Mouse (Mus musculus): ENCODE data around the gene Gm10309. TPM values are rescaled to one million over a fixed set of nuclear protein-coding genes. Genes with fewer than 3 reads are reported as not detected.

The Gm10309 gene
- polyA plus RNA-seq, 1 experiment, result 0.05 TPM

DNA sequence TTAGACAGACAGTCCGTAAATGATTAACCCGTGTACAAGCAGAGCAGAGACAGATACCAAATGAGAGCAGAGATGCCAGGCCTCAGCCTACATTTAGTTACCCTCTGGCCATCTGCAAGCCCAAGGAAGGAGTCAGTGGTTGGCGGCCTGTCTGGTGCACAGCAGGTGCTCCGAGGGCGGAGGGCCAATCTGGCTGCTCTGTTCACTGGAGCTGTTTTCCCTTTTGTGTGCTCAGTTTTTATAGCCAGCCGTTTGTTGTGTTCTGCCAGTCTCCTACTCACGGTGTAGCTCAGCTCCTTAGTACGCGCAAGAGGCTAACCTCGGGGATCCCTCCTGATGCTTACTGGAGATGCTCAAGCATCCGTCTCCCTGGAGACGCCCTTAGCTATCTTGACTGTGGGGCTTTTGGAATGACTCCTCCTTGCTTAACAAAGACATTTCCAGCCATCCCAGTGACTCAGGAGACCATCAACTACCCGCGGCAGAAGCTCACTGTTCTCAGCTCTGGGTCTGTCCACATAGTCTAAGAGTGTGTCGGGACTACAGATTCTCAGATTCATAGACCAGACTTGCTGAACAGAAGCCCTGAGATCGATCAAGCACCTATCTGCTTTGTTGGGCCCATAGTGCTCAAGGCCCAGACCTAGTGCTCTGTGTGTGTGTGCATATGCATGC lies 40.2 kb downstream of the Gm10309 start:
- Histone ChIP-seq H3K4me2 (ENCODE audit: low read depth) (no peak overlapping the region), H3ac (ENCODE audit: control insufficient read depth, insufficient read length) (no peak overlapping the region), H3K79me2 (ENCODE audit: control insufficient read depth, insufficient read depth) (no peaks in the 10 kb centered on the region), H3K4me3 (no peak overlapping the region), H3K36me3 (ENCODE audit: control insufficient read depth, insufficient read depth) (no peaks in the 10 kb centered on the region), H3K27me3 (ENCODE audit: control insufficient read depth, insufficient read depth, insufficient read length) (no peaks in the 10 kb centered on the region)
- TF ChIP-seq TCF3 (IDR thresholded peaks at IDR 0.05; ENCODE audit: insufficient read length, low read depth) (no peak), CEBPB (IDR thresholded peaks at IDR 0.05; ENCODE audit: insufficient read depth, poor library complexity, severe bottlenecking) (no peak), MYOD1 (IDR thresholded peaks at IDR 0.05; ENCODE audit: control insufficient read depth in 1 of 3, insufficient read length in 2 of 3, low read depth in 2 of 3) (peak in 1 of 3 experiments; percentile 15)

DNA sequence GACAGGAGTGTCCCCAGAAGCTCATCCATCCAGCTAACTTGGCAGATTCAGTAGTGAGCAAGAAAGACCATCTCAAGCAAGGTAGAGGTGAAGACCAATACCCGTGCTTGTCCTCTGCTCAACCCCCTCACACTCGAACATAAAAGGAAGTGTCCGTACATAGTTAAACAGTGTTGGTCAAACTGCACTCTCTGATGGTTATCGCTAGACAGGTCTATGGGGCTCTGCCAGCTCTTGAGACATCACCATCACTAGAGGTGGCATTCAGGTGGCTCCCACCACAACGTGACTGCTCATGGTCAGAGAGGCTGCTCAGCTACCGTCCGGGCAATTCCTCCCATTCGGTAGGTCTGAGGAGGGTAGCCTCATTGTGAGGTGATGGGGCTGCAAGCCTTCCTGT lies 40.8 kb downstream of the Gm10309 start:
- H3ac ChIP-seq (ENCODE audit: control insufficient read depth, insufficient read length), result no peak overlapping the region
- no peak for TF ChIP-seq E2F4 (IDR thresholded peaks at IDR 0.05; ENCODE audit: insufficient read depth)
- H3K79me2 ChIP-seq (ENCODE audit: control insufficient read depth, insufficient read depth), result no peaks in the 10 kb centered on the region
- no peak overlapping the region for H3K4me2 ChIP-seq (ENCODE audit: low read depth)
- no peak overlapping the region for H3K4me3 ChIP-seq
- no peaks in the 10 kb centered on the region for H3K27me3 ChIP-seq (ENCODE audit: control insufficient read depth, insufficient read depth, insufficient read length)
- H3K36me3 ChIP-seq (ENCODE audit: control insufficient read depth, insufficient read depth), result no peaks in the 10 kb centered on the region

DNA sequence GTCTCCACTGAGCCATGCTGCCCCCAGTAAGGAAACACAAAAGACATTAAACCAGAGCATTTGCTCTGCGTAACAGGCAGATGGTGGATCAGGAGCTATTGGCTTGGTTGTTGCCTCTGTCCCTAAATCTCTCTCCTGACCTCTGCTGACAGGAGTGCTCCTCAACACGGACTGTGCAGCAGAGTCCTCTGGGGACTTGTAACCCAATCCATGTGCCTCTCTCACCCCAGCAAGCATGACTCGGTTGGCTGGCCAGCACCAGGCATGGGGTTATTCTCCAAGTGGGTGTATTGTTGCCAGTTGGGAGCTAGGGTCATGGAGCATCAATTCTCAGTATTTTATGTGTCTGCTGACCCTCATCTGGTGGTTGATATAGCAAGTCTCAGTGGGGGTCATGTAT lies 41.7 kb downstream of the Gm10309 start:
- H3K4me2 ChIP-seq (ENCODE audit: low read depth), result no peak overlapping the region
- no peaks in the 10 kb centered on the region for H3K79me2 ChIP-seq (ENCODE audit: control insufficient read depth, insufficient read depth)
- H3K4me3 ChIP-seq, result no peak overlapping the region
- no peak overlapping the region for H3ac ChIP-seq (ENCODE audit: control insufficient read depth, insufficient read length)
- TF ChIP-seq TCF12 (IDR thresholded peaks at IDR 0.05; ENCODE audit: insufficient read depth, poor library complexity, severe bottlenecking) (no peak), USF1 (IDR thresholded peaks at IDR 0.05; ENCODE audit: low read depth) (no peak), TCF3 (IDR thresholded peaks at IDR 0.05; ENCODE audit: insufficient read length, low read depth) (no peak), MYOD1 (IDR thresholded peaks at IDR 0.05; ENCODE audit: control insufficient read depth in 1 of 3, insufficient read length in 2 of 3, low read depth in 2 of 3) (no peak), POLR2A (IDR thresholded peaks at IDR 0.05; ENCODE audit: insufficient read length, low read depth) (no peak), CEBPB (IDR thresholded peaks at IDR 0.05; ENCODE audit: insufficient read depth, poor library complexity, severe bottlenecking) (no peak), POLR2AphosphoS2 (IDR thresholded peaks at IDR 0.05; ENCODE audit: insufficient read length, low read depth) (no peak), SRF (IDR thresholded peaks at IDR 0.05; ENCODE audit: control insufficient read depth, insufficient read length, low read depth) (no peak), REST (IDR thresholded peaks at IDR 0.05; ENCODE audit: insufficient read depth, insufficient read length) (no peak), MAX (IDR thresholded peaks at IDR 0.05; ENCODE audit: low read depth) (no peak), E2F4 (IDR thresholded peaks at IDR 0.05; ENCODE audit: insufficient read depth) (no peak), MYOG (IDR thresholded peaks at IDR 0.05; ENCODE audit: control insufficient read depth in 1 of 3, insufficient read depth in 1 of 3, insufficient read length in 2 of 3, low read depth in 2 of 3) (no peak)
- H3K36me3 ChIP-seq (ENCODE audit: control insufficient read depth, insufficient read depth), result no peaks in the 10 kb centered on the region
- H3K27me3 ChIP-seq (ENCODE audit: control insufficient read depth, insufficient read depth, insufficient read length), result no peaks in the 10 kb centered on the region

DNA sequence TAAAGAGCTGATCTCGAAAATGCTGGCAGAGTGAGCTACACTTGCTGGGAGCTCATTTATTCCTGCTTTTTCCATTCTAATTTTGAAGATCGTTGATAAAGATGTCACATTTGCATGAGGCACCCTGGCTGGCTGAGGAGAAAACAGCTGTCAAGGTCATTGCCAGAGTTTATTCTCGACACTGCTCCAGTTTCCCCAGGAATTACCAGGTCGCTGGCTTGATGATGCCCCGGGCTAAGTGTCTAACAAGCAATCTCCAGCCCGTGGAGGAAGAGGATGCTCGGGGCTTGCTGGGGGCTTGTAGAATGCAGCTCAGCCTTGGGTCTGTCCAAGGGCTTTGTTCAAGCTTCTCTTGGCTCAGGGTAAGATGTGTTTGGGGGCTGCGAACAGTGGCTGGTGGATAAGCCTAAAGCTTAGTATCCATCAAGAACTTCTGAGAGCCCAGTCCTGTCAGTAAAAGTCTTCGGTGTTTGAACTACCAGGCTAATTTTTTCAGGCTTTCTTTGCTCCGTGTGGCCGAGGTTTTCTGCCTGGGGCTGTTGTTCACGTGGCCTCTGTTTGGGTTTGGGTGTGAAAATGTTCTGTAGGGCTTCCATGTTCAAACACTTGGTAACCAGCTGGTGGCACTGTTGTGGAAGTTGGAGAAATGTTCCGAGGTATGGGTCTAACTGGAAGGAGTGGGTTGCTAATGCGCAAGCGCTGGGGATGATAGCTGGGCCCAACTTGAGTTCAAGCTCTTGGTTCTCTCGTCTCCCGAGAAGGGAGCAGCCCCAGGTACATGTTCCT lies 44.2 kb downstream of the Gm10309 start:
- TF ChIP-seq SRF (IDR thresholded peaks at IDR 0.05; ENCODE audit: control insufficient read depth, insufficient read length, low read depth) (no peak), REST (IDR thresholded peaks at IDR 0.05; ENCODE audit: insufficient read depth, insufficient read length) (no peak), USF1 (IDR thresholded peaks at IDR 0.05; ENCODE audit: low read depth) (no peak), E2F4 (IDR thresholded peaks at IDR 0.05; ENCODE audit: insufficient read depth) (no peak), TCF12 (IDR thresholded peaks at IDR 0.05; ENCODE audit: insufficient read depth, poor library complexity, severe bottlenecking) (no peak), MYOG (IDR thresholded peaks at IDR 0.05; ENCODE audit: control insufficient read depth in 1 of 3, insufficient read depth in 1 of 3, insufficient read length in 2 of 3, low read depth in 2 of 3) (no peak), POLR2A (IDR thresholded peaks at IDR 0.05; ENCODE audit: insufficient read length, low read depth) (no peak), TCF3 (IDR thresholded peaks at IDR 0.05; ENCODE audit: insufficient read length, low read depth) (no peak), MYOD1 (IDR thresholded peaks at IDR 0.05; ENCODE audit: control insufficient read depth in 1 of 3, insufficient read length in 2 of 3, low read depth in 2 of 3) (no peak), MAX (IDR thresholded peaks at IDR 0.05; ENCODE audit: low read depth) (no peak), POLR2AphosphoS2 (IDR thresholded peaks at IDR 0.05; ENCODE audit: insufficient read length, low read depth) (no peak), CEBPB (IDR thresholded peaks at IDR 0.05; ENCODE audit: insufficient read depth, poor library complexity, severe bottlenecking) (no peak)
- H3K79me2 ChIP-seq (ENCODE audit: control insufficient read depth, insufficient read depth), result no peaks in the 10 kb centered on the region
- H3K4me3 ChIP-seq, result no peak overlapping the region
- no peaks in the 10 kb centered on the region for H3K36me3 ChIP-seq (ENCODE audit: control insufficient read depth, insufficient read depth)
- no peak overlapping the region for H3ac ChIP-seq (ENCODE audit: control insufficient read depth, insufficient read length)
- H3K27me3 ChIP-seq (ENCODE audit: control insufficient read depth, insufficient read depth, insufficient read length), result no peaks in the 10 kb centered on the region
- no peak overlapping the region for H3K4me2 ChIP-seq (ENCODE audit: low read depth)

DNA sequence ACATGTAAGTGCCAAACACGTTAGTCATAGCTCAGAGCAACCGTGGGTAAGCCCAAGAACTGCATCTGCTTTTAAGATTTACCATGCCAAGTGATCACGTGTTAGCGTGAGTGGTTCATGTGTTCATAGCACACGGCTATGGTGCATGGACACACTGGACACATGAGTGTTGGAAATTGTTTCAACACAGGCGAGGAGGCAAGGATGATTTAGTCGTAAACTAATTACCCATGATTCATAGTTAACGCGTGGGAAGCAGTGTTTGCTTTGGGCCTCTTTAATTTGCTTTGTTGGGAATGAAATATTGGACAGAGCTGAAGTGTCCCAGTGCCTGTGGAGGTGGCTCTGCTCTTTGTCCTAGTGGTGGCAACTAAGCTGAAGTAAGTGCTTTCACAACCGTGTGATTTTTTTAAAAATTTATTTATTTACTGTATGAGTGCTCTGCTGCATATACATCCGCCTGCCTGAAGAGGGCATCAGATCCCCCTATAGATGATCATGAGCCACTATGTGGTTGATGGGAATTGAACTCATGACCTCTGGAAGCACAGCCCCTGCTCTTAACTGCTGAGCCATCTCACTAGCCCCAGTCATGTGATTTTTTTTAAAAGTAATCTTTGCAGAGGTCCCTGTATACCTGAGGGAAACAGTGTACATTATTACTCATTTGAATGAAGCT lies 46.6 kb downstream of the Gm10309 start:
- H3K4me2 ChIP-seq (ENCODE audit: low read depth), result no peak overlapping the region
- no peak for TF ChIP-seq TCF3 (IDR thresholded peaks at IDR 0.05; ENCODE audit: insufficient read length, low read depth)
- no peak overlapping the region for H3K4me3 ChIP-seq
- no peaks in the 10 kb centered on the region for H3K27me3 ChIP-seq (ENCODE audit: control insufficient read depth, insufficient read depth, insufficient read length)
- no peaks in the 10 kb centered on the region for H3K36me3 ChIP-seq (ENCODE audit: control insufficient read depth, insufficient read depth)
- no peaks in the 10 kb centered on the region for H3K79me2 ChIP-seq (ENCODE audit: control insufficient read depth, insufficient read depth)
- H3ac ChIP-seq (ENCODE audit: control insufficient read depth, insufficient read length), result no peak overlapping the region
